Mouse (Mus musculus) heart, adult 8-10 months (tissue): ENCODE measurements around the gene Cdh15. TPM values are rescaled to one million over a fixed set of nuclear protein-coding genes. Genes with fewer than 3 reads are reported as not detected.

ENCODE experiments used
- DNase-seq: peaks from one replicate; pipeline ENCODE4 v3.0.0; 2022; ENCODE audit warnings: low spot score
- total RNA-seq, 4 experiments: library from RNA; stranded (reverse); gene quantifications; 2 replicates each; pipeline ENCODE4 v1.2.4; 2022

The Cdh15 gene
- total RNA-seq, 4 experiments from 2014 or later = 0.06 TPM; not detected in 3

DNA sequence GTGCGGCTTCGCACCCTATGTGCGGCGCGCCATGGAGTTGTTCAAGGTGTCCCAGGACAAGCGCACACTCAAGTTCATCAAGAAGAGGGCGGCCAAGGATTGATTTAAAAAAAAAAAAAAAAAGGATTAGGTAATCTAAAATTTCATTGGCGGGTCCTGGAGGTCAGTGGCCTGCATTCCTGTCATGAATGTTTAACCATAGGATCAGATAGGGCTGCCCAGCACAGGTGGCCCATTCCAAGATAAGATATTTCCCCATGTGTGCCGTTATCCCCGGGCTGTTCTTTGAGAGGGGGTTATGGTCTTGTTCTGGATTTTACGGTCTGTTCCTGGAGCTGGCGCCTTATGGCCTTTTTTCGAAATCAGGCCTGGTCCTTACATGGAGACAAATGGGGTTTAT is 11.1 kb upstream of the Cdh15 start:
- DNase-seq = no peak

DNA sequence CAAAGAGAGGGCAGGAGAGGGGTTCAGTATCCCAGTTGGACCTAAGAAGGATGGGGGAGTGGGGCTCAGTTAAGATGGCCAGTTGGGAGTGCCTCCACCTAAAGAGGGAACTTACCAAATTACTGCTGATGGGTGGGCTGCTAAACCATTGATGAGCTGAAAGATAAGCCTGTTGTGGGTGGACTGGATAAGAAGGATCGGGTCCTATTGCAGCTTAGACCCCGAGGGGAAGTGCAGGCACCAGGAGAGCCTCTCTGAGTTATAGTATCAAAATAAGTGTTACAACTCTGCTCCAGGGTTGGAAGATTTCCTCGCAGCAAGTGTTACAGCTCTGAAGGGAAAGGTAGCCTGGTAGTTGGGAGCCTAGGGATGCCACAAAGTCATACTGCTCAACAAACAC is 3.6 kb upstream of the Cdh15 start:
- DNase-seq = no peak

DNA sequence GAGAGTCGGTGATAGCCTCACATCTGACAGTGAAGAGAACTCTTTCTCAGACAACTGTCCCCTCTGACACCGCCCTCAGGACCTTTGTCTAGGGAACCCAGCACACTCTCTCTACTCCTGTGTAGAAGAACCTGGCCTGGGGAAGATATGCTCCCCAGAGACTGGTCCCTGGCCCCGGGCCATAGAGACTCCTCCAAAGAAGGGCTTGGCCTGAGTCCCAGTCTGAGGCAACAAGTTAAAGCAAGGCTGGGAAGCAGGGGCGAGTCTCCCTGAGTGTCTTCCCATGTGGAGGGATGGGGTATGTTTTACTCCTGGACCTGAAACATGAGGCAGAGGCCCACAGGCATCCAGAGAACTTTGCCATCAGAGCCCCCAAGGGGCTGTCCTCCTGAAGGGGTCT is 2.1 kb upstream of the Cdh15 start:
- no peak for DNase-seq

DNA sequence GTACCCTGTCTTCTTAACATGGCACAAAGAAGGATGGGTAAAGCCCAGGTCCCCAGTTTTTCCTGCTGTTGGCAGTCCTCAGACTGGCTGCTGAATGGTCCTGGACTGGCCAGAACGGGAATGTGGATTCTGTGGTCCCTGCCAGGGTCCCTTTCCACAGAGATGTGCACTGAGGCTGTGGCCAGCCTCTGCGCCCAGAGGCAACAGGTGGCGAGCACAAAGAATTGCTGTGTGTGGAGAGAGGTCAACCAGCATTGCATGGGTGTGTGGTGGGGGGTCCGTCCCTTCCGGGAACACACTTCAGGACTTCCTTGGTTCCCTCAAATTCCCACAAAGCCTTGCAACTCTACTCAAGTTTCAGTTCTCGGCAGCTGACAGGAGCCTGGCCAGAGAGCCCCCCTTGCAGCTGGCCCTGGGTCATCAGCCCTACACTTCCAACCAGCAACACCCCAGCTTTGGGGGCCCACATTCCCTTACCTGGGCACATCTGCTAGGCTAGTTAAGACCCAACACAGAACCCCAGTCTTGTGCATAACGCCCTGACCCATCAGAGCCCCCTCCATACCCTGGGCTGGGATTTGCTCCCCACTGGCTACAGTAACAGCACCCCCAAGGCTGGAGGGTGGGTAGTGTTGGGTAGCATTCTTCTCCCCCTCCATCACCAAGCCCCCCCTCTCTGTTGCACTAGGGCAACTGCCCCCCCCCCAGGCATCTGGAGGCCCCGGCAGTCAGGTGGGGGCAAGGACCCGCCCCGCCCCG is 1.6 kb downstream of the Cdh15 start:
- no peak for DNase-seq

DNA sequence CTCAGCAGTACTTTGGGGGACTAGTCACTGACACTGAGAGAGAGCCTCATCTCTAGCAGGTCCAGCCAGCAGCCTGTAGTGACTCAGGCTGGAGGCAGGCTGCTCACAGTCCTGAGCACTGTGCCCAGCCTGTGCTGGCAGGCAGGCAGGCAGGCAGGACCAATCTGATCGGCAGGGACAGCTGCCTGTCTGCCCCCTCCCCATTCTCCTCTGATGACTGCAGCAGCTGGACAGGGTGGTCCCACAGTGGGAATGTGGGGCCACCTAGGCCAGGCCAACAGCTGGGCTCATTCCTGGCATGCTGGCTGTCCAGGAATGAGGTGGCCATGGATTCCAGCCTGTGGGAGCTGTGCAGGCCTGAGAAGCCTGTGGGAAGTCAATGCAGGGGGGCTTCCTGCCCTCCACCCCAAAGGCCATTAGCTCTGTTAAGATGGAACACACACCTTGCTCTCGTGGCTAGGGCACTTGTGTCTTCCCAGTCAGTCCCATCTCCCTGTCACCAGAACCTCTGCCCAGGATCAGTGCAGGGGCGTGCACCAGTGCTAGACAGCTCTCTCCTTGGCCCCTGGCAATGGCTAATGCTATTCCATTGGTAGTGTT is 3.0 kb downstream of the Cdh15 start:
- no peak for DNase-seq

DNA sequence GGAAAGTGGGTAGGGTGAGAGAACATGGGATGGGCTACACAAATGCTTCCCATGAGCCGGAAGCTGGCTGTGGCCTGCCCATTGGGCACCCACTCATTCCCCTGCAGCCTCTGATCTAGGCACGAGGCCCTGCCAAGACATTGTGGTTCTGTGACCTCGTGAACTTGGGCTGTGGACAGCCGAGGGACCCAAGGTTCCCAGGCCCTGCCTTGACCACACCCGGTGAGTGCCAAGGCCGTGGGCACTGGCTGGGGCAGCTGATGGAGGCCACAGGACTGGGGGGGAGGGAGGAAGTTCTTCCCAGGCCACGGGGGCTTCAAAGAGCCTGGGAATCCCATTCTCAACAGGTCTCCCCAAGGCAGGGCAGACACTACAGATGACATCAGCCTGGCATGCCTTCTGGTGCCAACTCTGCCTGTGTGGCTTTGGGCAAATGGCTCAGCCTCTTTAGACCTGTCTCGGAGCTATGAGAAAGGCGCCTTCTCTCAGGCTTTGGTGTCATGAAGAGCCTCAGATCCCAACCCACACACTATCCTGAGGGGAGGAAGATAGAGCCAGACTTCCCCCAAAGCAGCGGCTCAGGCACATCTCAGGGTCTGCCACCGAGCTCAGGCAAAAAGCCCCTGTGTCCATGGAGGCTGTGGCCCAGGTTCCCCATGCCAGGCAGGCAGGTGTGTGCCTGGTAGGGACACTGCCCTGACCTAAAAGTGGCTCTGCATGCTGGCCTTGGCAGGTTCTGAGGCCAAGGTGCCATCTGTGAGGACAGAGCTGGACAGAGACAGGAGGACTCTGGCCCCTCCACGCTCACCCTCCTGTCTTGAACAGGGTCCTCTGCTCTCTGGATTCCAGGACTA is 4.2 kb downstream of the Cdh15 start:
- no peak for DNase-seq

DNA sequence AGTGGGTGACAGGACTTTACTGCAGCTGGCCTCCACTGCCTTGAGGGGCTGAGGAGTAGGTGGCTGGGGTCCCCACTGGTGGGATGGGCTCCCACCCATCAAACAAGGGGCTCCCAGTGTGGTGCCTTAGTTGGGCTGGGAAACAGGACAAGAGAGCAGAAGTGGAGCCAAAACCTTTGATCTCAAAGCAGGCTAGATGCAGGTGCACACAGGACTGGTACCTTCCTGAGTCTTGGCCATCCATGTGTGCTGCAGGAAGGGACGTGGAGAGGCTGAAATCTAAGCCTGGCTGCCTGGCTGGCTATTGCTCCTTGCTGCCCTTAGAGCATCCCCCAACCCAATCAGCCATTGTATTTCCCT is 4.8 kb downstream of the Cdh15 start:
- no peak for DNase-seq

DNA sequence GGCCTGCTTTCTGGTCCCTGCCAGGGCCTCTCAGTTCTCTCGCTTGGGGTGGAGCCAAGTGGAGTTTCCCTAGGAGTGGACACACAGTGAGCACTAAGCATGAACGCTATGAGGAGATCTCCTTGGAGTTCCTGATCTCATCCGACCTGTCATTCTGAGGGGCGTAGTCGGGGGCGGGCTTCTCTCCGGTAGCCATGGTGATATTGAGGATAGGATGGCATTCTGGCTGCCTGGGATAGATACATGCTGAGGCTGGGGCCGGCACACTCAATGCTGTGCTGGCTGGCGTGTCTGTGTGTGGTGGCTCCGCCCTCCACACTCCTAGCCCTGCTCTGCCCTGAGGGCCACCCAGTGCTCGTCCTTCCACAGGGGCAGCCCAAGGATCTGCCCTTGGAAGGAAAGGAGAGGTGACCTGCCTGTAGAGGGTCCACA is 5.6 kb downstream of the Cdh15 start:
- no peak for DNase-seq

DNA sequence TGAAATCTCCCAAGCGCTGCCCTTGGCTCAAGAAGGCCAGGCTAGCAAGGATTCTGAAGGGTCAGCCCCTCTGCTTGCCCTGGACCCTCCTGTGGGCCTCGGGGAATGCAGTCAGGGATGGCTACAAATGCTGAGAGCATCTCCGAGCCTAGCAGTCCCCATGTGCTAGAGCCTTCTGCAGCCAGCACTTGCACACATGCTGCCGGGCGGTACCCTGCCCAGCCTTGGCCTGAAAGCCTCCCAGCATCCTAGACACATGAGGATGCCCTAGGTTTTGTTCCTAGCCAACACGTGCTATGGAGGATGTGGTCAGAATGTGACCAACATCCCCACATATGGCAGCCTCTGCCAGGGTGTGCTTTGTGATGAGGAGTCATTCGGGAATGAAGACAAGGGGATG is 6.6 kb downstream of the Cdh15 start:
- DNase-seq = no peak

DNA sequence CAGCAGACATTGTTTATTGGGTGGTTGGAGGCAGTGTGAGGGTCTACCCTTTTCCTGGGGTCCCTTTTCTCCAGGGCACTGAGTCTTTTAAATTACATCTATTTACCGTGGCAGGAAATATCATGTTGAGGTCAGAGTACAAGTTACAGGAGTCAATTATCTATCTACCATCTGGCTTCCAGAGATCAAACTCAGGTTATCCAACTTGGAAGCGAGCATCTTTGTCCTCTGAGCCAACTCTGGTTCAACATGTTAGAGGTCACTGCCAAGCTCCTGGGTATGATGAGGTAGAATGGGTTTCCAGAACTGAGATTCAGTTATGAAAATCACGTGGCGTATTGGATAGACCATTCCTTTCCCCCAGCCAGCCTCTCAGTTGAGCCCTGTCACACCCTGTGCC is 7.4 kb downstream of the Cdh15 start:
- no peak for DNase-seq

DNA sequence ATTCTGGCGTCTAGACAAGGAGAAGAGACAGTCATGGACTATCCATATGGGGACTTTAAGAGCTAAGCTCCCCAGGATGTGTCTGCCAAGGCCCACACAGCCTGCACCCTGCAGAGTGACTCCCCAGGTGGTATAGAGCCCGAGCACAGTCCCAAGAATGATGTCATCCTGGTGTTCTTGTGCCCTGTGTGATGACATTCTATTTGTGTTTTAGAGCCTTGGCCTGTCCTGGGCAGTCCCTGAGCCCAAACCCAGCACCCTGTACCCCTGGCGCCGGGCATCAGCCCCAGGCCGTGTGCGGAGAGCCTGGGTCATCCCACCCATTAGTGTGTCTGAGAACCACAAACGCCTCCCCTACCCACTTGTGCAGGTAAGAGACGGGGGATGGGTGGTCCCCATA is 8.5 kb downstream of the Cdh15 start:
- no peak for DNase-seq

DNA sequence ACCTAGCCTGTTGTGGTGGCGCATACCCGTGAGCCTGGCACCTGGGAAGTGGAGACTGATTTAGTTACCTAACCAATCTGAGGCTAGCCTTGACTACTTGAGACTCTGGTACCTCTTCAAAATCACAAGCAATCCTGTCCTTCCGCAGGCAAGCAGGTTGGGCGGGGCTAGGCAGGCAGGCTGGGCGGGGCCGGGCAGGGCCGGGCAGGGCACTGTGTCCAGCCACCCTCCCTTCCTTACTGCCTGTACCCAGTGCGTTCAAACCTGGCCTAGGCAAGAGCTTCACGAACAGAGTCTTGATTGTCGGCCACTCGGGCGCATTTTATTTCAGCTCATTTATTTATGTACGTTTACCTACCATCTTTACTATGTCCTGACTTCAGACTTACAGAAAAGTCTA is 12.1 kb downstream of the Cdh15 start:
- no peak for DNase-seq

DNA sequence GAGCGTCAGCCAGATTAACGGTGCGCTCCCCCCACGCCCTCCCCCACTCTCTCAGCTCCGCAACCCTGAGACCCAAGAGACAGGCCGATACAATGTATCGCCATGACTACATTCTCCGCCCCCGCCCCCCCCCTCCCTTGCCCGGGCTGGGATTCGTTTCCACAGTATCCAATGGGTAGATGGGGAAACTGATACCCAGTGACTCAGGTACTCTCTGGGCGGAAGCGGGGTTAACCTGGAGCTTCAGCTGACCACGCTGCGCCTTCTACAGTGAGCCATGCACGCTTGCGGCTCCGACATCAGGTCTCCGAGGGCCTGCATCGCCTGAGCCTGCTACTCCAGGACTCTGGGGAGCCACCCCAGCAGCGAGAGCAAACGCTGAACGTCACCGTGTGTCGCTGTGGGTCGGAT is 17.0 kb downstream of the Cdh15 start:
- DNase-seq = no peak

DNA sequence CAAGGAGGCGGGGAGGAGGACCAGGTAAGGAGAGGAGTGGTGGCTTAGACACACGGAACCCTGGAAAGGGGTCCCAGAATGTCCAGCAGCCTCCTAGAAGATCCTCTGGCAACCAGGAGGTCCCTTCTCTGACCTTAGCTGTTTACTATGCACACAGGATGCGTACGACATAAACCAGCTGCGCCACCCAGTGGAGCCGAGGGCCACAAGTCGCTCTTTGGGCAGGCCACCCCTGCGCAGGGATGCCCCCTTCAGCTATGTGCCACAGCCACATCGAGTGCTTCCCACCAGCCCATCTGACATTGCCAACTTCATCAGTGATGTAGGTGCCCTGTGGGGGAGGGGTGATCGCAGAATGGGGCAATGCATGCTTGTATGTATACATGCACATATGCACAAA is 17.7 kb downstream of the Cdh15 start:
- DNase-seq = no peak

DNA sequence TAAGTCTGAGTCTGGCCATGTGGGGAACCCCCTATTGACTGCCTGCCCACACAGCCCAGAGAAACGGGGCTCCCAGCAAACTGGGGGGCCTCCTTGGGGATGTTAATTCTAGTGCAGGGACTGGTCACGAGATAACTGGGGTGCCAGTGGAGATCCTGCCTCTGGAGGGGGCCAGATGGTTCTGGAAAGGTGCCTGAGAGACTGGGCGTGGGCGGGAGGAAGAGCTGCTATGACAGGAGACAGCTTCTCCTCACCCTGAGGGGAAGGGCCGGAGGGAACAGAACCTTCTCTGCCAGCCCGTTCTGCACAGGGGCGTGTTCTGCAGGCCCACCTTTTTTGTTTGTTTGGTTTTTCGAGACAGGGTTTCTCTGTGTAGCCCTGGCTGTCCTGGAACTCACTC is 18.5 kb downstream of the Cdh15 start:
- DNase-seq = no peak

DNA sequence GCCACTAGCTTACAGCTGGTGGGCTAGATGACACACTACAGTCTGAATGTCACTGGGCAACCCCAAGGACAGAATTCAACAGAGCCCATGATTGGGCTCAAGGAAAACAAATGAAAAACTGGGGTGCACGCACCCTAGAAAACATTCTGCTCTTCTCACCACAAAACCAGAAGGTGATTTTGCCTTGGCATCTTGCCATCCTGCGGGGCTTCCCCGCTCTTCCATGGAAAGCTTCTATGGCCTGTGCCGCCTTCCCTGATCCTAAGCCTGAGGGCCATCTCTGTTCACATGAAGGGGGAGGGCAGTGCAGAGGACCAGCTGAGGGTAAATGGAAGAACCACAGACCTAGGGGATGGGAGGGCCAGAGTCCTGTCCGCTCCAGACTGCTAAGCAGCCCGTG is 20.2 kb downstream of the Cdh15 start:
- no peak for DNase-seq

DNA sequence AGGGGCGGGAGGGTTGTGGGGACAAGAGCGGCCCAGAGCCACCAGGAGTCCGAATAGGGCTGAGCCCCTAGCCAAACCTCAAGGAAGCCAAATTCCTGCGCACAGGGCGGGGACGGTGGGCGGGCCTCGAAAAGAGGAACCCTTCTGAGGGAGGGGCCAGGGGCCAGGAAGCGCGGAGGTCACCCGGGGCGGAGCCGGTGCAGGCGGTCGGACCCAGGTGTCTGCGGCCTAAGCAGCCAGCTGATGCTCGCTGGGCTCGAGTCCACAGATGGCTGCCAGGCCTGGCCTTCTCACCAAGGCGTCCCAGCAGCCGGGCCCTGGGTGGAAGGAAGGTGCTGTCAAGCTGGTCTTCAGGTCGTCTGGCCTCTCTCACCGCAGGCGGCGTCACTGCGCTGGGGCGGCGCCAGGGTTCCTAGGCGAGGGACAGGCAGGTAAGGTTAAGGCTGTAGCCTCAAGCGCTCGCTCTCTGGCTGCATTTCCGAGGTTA is 22.7 kb downstream of the Cdh15 start:
- DNase-seq = no peak

DNA sequence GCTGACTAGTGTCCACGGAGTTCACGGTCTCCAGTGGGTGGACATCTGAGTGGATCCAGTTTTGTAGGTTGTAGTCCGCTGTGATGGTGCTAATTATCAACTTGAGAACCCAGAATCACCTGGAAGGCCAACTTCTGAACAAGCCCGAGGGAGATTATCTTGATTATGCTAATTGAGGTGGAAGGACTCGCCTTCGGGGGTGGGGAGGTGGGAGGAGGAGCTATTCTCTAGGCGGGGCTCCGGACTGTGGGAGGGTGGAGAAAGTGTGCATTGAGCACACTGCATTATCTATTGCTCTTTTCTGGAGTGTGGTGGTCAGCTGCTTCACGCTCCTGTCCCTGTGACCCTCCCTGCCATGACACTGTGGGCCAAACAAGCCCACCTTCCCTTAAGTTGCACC is 23.9 kb downstream of the Cdh15 start:
- no peak for DNase-seq

DNA sequence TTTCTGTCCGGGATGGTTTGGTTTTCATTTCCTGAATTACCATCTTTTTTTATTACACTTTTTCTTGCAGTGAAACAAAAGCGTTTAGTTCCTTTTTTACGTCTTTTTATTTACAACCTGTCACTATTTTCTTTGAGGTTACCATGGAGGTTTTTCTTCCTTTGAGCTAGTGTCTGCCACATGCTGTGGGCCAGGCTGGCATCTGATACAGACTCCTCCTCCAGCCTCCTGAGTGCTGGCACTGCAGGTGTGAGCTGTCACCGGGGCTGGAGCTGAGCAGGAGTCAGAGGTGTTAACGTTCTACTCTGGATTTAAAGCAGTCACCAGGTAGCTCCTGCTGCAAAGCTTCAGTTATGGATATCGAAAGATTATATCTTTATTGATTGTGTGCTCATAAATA is 25.4 kb downstream of the Cdh15 start:
- no peak for DNase-seq

DNA sequence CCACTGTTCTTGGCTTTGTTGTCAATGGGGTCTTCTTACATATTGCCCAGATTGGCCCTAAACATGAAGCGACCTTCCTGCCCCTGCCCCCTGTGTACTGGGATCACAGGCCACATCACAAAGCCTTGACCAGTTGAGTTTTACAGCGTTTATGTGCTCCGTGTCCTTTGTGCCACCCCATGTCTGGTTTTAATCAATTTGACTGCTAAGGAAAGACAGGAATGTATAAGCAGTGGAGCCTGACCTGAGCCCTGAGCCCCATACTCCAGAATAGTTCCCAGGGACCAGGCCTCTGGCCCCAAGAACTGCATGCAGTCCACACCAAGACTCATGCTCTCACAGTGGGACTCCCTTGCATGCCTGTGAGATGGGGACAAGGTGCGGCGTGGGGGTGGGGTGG is 27.4 kb downstream of the Cdh15 start:
- no peak for DNase-seq

DNA sequence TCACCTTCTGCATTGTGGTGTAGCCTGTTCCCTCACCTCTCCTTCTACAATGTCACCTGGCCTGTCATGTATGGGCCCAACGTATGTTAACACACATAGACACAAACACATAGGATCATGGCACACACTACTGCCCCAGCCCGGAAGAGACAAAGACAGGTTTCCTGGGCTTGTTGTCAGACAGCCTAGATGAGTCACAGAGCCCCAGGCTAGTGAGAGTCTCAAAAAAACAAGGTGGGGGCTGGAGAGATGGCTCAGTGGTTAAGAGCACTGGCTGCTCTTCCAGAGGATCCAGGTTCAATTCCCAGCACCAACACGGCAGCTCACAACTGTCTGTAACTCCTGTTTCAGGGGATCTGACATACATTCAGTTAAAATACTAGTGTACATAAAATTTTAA is 30.5 kb downstream of the Cdh15 start:
- no peak for DNase-seq

DNA sequence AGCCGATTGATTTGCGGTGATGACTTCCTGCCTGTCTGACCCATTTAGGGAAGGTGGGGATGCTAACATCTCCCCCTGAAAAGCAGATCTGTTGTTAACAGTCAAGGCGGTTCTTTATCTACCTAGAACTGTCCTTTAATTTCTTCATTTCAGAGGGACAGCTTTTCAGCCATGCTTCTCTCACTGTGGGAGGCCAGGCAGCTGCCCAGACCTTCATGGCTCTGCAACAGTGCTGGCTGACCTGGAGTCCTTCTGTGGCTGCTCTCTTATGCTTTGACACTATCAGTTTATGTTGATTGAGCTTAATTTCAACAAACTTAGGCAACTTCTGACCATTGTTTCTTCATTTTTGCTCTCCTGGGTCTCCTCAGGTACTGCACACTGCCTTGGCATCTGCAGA is 32.5 kb downstream of the Cdh15 start:
- no peak for DNase-seq

DNA sequence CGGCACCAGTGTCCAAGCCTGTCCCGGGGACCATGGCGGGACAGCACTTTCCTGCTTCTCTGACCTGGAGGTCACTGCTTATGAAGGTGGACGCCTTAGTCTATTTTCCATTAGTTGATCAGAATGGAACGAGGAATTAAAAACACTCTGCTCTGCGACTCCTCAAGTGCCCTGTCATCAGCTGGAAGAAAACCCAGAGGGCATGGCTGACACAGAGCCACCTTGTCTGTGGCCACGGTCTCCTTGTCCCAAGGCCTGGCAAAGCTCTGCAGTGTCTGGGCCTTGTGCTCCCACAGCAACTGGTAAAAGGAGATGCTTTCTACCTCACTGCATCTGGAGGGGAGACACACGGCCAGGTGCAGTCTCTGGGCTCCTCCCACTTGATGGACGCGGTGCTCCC is 35.9 kb downstream of the Cdh15 start:
- DNase-seq = no peak
